Comparison of ENCODE assay signal across 15 mouse cellular contexts in the genomic region with DNA sequence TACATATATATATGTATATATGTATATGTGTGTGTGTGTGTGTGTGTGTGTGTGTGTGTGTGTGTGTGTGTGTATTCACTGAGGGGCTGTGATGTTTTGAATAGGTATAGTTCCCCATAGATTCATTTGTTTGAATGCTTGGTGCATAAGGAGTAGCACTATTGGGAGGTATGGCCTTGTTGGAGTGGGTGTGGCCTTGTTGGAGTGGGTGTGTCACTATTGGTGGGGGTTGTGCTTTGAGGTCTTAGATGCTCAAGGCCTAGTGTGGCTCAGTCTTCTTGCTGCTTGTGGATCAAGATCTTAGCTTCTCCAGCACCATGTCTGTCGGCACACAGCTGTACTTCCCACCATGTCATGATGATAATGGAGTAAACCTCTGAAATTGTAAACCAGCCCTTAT.
"Had no signal": no experiment of that assay in that cellular context is flagged by ENCODE, and none has a peak within 500 bp of the region (broad histone marks: within the 10 kb centered on the region; RNA-seq: fewer than 3 reads in every experiment).

No protein-coding gene starts in this region.

- H3K4me2 ChIP-seq: neural tube, embryonic 15.5 days; stomach, embryonic 15.5 days had no signal

- H3K27ac ChIP-seq: neural tube, embryonic 15.5 days; stomach, embryonic 15.5 days; stomach, postnatal 0 days had no signal

- DNase-seq: retina, postnatal 1 day; right cerebral cortex, adult 18-20 months; right cerebral cortex, postnatal 14 days; right cerebral cortex, postnatal 25 days; right cerebral cortex, postnatal 4 days; spleen, adult 18-20 months; thymus, adult 18-20 months; thymus, adult 2 months; thymus, postnatal 14 days; thymus, postnatal 25 days; thymus, postnatal 36 days; thymus, postnatal 4 days had no signal

- H3K27me3 ChIP-seq: neural tube, embryonic 15.5 days; stomach, embryonic 15.5 days had no signal

- H3K9me3 ChIP-seq: neural tube, embryonic 15.5 days; stomach, embryonic 15.5 days had no signal

- H3K9ac ChIP-seq: neural tube, embryonic 15.5 days; stomach, embryonic 15.5 days had no signal

- H3K4me3 ChIP-seq: neural tube, embryonic 15.5 days; stomach, embryonic 15.5 days had no signal

- H3K36me3 ChIP-seq: neural tube, embryonic 15.5 days; stomach, embryonic 15.5 days had no signal

- H3K4me1 ChIP-seq: stomach, embryonic 15.5 days had no signal
